Mouse (Mus musculus) bone marrow macrophage, adult 2 months (primary cell): ENCODE data around the gene Ank3.

Experiments used
- CTCF ChIP-seq: IDR thresholded peaks from 2 replicates; pipeline ENCODE4 v1.5.1; 2012; ENCODE audit warnings: low read depth, mild to moderate bottlenecking, low read length, moderate library complexity
- POLR2A ChIP-seq: IDR thresholded peaks from 2 replicates; pipeline ENCODE4 v1.6.1; 2012; ENCODE audit warnings: mild to moderate bottlenecking, low read depth, low read length, borderline replicate concordance

DNA sequence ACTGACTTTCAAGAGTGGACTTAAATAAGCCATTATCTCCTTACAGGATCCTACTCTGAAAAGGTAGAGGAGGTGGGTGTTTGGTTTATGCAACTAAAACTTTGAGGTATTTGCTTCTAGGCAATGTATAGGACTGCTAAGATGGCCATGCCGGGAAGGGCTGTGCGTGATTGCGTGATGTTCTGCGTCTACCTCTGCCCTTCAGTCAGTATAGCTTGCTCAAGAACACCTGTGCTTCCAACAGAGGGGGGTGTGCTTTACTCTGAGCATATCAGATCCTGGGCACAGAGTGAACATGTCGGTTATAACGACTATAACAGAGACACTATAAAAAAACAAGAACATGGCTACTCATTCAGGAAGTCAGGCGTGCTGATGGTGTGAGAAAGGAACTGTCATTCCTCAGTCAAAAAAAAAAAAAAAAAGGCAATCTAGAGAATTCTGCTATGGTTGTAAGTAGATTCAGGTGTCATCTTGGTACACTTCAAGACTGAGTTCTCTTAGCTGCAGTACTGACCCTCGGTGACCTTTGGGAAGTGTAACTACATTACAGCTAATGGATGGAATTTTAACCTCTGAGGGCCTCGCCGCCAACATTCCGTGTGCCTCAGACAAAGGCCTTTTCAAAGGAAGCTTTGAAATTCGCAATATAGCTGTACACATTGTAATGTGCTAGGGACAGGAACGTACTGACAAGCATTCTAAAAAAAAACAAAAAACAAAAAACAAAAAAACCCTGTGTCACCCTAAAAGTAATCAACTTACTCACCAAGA lies 387.8 kb downstream of the Ank3 start:
- TF ChIP-seq POLR2A (no peak), CTCF (no peak)
